Mouse (Mus musculus): Measurements from ENCODE around the gene Podn.
"Not testable (repeated sequence)": the region's sequence is repeated elsewhere in the genome, so short reads cannot be mapped to it uniquely, and the experiment has no call there.

Podn gene

GRCm38 (mm10) chr4:108096345-108096744 is at the start of gene Podn:
Gene Podn (minus strand): TSS chr4:108096445.
- no peak for DNase-seq (ENCODE audit: low spot score in 2 of 2)

GRCm38 (mm10) chr4:108145554-108145953 is 49.3 kb upstream of the Podn start:
- DNase-seq (ENCODE audit: low spot score in 2 of 2), result not testable (repeated sequence)

- no peak for DNase-seq (ENCODE audit: low spot score in 2 of 2)
Measured at GRCm38 (mm10) chr4:108144880-108145279, 48.6 kb upstream of the Podn start, which contains the start of gene Scp2. Gene Scp2 (minus strand): TSS chr4:108144998.

- DNase-seq (ENCODE audit: low spot score in 2 of 2), result no peak
Measured at GRCm38 (mm10) chr4:108143778-108144177, 47.5 kb upstream of the Podn start.

GRCm38 (mm10) chr4:108143178-108143577 is 46.9 kb upstream of the Podn start:
- DNase-seq (ENCODE audit: low spot score in 2 of 2), result not testable (repeated sequence)

- no peak for DNase-seq (ENCODE audit: low spot score in 2 of 2)
Measured at GRCm38 (mm10) chr4:108136938-108137337, 40.7 kb upstream of the Podn start.

- no peak for DNase-seq (ENCODE audit: low spot score in 2 of 2)
Measured at GRCm38 (mm10) chr4:108130452-108130851, 34.2 kb upstream of the Podn start.

GRCm38 (mm10) chr4:108128339-108128738 is 32.1 kb upstream of the Podn start:
- no peak for DNase-seq (ENCODE audit: low spot score in 2 of 2)

GRCm38 (mm10) chr4:108127516-108127915 is 31.3 kb upstream of the Podn start:
- DNase-seq (ENCODE audit: low spot score in 2 of 2), result no peak

GRCm38 (mm10) chr4:108126260-108126659 is 30.0 kb upstream of the Podn start:
- DNase-seq (ENCODE audit: low spot score in 2 of 2), result no peak

GRCm38 (mm10) chr4:108124104-108124503 is 27.9 kb upstream of the Podn start:
- no peak for DNase-seq (ENCODE audit: low spot score in 2 of 2)

- DNase-seq (ENCODE audit: low spot score in 2 of 2), result peak; percentile 77 to 89
Measured at GRCm38 (mm10) chr4:108117924-108118876, 22.0 kb upstream of the Podn start.

- DNase-seq (ENCODE audit: low spot score in 2 of 2), result peak in 1 of 2 experiments; percentile 6
Measured at GRCm38 (mm10) chr4:108117488-108117887, 21.2 kb upstream of the Podn start.

GRCm38 (mm10) chr4:108116466-108116865 is 20.2 kb upstream of the Podn start:
- no peak for DNase-seq (ENCODE audit: low spot score in 2 of 2)

- DNase-seq (ENCODE audit: low spot score in 2 of 2), result no peak
Measured at GRCm38 (mm10) chr4:108110706-108111105, 14.5 kb upstream of the Podn start.

GRCm38 (mm10) chr4:108109728-108110127 is 13.5 kb upstream of the Podn start:
- no peak for DNase-seq (ENCODE audit: low spot score in 2 of 2)

- DNase-seq (ENCODE audit: low spot score in 2 of 2), result no peak
Measured at GRCm38 (mm10) chr4:108092741-108093397, 3.4 kb downstream of the Podn start.

GRCm38 (mm10) chr4:108083993-108084392 is 12.3 kb downstream of the Podn start:
- no peak for DNase-seq (ENCODE audit: low spot score in 2 of 2)

- DNase-seq (ENCODE audit: low spot score in 2 of 2), result no peak
Measured at GRCm38 (mm10) chr4:108083032-108083735, 13.1 kb downstream of the Podn start.

- no peak for DNase-seq (ENCODE audit: low spot score in 2 of 2)
Measured at GRCm38 (mm10) chr4:108082401-108082806, 13.8 kb downstream of the Podn start.

- no peak for DNase-seq (ENCODE audit: low spot score in 2 of 2)
Measured at GRCm38 (mm10) chr4:108080876-108081275, 15.4 kb downstream of the Podn start.

- no peak for DNase-seq (ENCODE audit: low spot score in 2 of 2)
Measured at GRCm38 (mm10) chr4:108079762-108080161, 16.5 kb downstream of the Podn start.

All from thymus, postnatal 10 days (tissue).